Mouse (Mus musculus): Measurements from ENCODE around the gene Atxn1.

DNA sequence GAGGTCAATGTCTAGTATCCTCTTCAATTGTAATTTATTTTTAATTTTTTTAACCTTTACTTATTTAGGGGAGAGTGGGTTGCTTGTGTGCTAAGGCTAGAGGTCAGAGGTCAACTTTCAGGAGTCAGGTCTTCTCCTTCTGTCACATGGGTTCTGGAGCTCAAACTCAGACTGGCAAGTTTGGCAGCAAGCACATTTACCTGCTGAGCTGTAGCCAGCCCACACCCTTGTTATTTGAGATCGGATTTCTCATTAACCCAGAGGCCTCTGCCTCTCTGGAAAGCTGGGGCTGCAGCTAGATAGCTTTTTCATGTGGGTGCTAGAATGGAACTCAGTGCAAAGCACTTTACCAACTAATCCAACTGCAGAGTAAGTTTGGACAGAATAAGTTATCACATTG lies 148.1 kb downstream of the Atxn1 start:
- TF ChIP-seq CTCF (IDR thresholded peaks at IDR 0.05; ENCODE audit: low read depth, low read length) (no peak), GATA1 (IDR thresholded peaks at IDR 0.05; ENCODE audit: borderline replicate concordance, low read length) (no peak)
